Mouse (Mus musculus): ENCODE data around the gene Ush1g.

GRCm38 (mm10) chr11:115323354-115323753, 1.5 kb upstream of the Ush1g start:
- TF ChIP-seq CTCF (IDR thresholded peaks at IDR 0.05; ENCODE audit: low read depth, low read length) = no peak
- no peak for TF ChIP-seq POLR2AphosphoS5 (IDR thresholded peaks at IDR 0.05; ENCODE audit: insufficient replicate concordance, low read depth, low read length)
